Mouse (Mus musculus): ENCODE data around the gene Asb5.

GRCm38 (mm10) chr8:54491934-54492333 is 37.4 kb upstream of the Asb5 start:
- TF ChIP-seq EP300 (IDR thresholded peaks at IDR 0.05; ENCODE audit: low read depth) (no peak), CTCF (IDR thresholded peaks at IDR 0.05; ENCODE audit: low read depth) (no peak)

All from liver, postnatal 0 days (tissue).